Mouse (Mus musculus) heart, postnatal 0 days (tissue): ENCODE data around the gene Zfp872.

Source experiments
- CTCF ChIP-seq: IDR thresholded peaks from 2 replicates; pipeline ENCODE4 v1.5.1; 2016; ENCODE audit warnings: antibody characterized with exemption, control low read depth, low read depth
- EP300 ChIP-seq: IDR thresholded peaks from 2 replicates; pipeline ENCODE4 v1.6.1; 2016; ENCODE audit warnings: antibody characterized with exemption, low read depth

GRCm38 (mm10) chr9:22164711-22165668 is 22.9 kb upstream of the Zfp872 start:
- TF ChIP-seq EP300 = no peak
- no peak for TF ChIP-seq CTCF
